Mouse (Mus musculus) cortical plate, adult 2 months (tissue): ENCODE results near the gene Phc2.

Experiments
- CTCF ChIP-seq: fragments of 200-500 bp; IDR thresholded peaks from 2 replicates; pipeline ENCODE4 v1.5.1; 2011; ENCODE audit warnings: mild to moderate bottlenecking, control low read depth, low read length; ENCODE audit not compliant: insufficient read depth; ENCODE audit errors: extremely low read depth
- POLR2A ChIP-seq: fragments of 200-500 bp; IDR thresholded peaks from 2 replicates; pipeline ENCODE4 v1.6.1; 2011; ENCODE audit warnings: mild to moderate bottlenecking, low read length, control low read depth; ENCODE audit not compliant: insufficient read depth; ENCODE audit errors: extremely low read depth

- TF ChIP-seq POLR2A (no peak), CTCF (no peak)
These were observed 115.3 kb downstream of the Phc2 start for GRCm38 (mm10) chr4:128769569-128770355.
